Mouse (Mus musculus) ES-CJ7 (cell line): ENCODE measurements around the gene Cntnap5c.
"Not testable (repeated sequence)": the region's sequence is repeated elsewhere in the genome, so short reads cannot be mapped to it uniquely, and the experiment has no call there.

ENCODE experiments used
- DNase-seq: peaks from one replicate; pipeline ENCODE4 v3.0.0; 2011; ENCODE audit warnings: low read depth, low spot score

The Cntnap5c gene

DNA sequence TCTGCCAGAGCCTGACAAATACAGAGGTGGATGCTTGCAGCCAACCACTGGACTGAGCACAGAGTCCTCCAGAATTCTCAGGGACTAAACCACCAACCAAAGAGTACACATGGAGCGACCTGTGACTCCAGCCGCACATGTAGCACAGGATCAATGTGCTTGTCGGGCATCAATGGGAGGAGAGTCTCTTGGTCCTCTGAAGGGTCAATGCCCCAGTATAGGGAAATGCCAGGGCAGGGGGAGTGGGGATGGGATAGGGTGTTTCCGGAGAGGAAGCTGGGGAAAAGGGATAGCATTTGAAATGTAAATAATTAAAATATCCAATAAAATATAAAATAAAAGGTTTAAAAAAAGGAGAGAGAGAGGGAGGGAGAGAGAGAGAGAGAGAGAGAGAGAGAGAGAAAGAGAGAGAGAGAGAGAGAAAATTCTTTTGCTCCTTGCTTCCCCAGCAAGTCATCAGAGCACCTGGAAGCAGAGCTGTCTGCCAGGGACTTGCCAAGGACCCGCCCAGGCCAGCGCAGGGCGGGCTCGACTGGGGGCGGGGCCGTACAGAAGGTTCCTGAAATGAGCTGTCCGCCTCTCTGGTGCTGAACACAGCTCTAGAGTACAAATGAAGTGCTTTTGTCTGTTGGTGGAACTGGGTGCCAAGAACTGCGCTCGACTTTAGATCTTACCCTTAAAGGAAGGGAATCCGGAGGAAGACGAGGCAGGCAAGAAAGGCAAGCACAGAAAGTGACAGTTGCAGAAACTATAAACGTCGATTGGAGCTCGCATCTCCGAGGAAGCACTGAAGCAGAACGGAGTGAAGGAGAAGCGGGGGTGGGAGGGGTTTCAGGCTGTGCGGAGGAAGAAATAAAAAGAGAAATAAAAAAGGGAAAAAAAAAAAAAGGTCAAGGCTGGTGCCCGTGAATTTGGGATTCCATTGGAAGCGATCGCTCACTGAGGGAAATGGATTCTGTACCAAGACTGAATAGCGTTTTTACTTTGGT, at the start of gene Cntnap5c:
Cntnap5c (plus strand) TSS at position 949 of the 989 bp plus-strand sequence.
- DNase-seq, result peak; percentile 83

GRCm38 (mm10) chr17:57742119-57742518, 27.3 kb upstream of the Cntnap5c start, which contains the start of gene Gm21834:
Gene Gm21834 (minus strand): TSS chr17:57742219.
- DNase-seq, result no peak

- DNase-seq, result no peak
These were observed 11.3 kb upstream of the Cntnap5c start for GRCm38 (mm10) chr17:57758033-57758432.

- no peak for DNase-seq
These were observed 2.1 kb upstream of the Cntnap5c start for GRCm38 (mm10) chr17:57767306-57767705.

DNA sequence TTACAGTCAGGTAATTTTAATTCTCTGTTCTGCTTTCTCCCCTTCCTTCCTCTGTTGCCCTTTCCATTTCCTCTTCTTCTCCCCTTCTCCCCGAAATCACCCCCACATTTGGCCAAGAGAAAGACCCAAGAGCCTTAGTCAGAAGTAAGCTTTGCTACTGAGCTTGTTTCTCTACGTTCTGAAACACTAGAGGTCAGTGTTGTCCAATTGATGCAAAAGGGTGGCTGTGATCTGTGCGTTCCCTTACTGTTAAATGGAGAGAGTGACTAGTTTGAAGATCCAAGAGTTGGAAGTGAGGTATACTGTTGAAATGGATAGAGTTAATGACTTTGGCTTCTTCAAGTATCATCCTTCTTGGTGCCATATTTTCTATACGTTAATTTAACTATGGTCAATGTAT, 1.5 kb downstream of the Cntnap5c start:
- peak; percentile 71 for DNase-seq

- DNase-seq, result no peak
These were observed 18.9 kb downstream of the Cntnap5c start for GRCm38 (mm10) chr17:57788161-57788799.

DNA sequence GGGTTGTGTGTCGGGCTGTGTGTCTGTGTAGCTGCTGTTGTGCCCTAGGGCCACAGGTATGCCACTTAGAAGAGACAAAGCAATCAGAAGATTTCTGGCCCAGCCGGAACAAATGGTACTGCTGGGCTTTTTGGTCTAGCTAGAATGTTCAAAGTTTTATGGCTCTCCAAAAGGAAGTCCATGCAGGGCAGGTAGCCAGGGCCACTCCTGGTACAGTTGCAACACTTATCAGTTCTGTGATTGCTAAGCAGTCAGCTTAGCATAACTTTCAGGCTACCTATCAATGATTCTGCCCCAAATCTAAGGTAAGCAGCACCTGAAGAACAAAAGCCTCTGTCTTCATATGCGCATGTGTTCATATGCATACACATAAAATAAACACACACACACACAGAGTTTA, 26.0 kb downstream of the Cntnap5c start:
- no peak for DNase-seq

- no peak for DNase-seq
These were observed 27.4 kb downstream of the Cntnap5c start for GRCm38 (mm10) chr17:57796668-57797311.

GRCm38 (mm10) chr17:57799414-57799985, 30.1 kb downstream of the Cntnap5c start:
- DNase-seq, result no peak

DNA sequence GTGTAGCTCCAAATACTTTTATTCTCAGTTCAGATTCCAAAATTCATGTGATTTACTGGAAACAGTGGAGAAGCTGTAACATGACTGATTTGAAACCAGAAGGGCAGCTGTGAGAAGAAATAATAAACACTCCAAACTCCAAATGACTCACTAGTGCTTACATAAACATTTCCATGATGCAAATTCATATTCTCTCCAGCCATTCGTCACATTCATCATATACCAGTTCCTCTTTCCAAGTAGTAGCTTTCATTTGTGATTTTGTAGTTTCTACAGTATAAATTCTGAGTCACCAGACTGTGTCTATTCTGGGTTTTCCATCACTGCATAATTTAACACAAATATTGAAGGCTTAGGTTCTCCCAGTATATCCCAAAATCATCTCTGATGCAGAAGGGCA, 31.8 kb downstream of the Cntnap5c start:
- DNase-seq, result no peak

- DNase-seq, result no peak
These were observed 68.0 kb downstream of the Cntnap5c start for GRCm38 (mm10) chr17:57837090-57837971.

DNA sequence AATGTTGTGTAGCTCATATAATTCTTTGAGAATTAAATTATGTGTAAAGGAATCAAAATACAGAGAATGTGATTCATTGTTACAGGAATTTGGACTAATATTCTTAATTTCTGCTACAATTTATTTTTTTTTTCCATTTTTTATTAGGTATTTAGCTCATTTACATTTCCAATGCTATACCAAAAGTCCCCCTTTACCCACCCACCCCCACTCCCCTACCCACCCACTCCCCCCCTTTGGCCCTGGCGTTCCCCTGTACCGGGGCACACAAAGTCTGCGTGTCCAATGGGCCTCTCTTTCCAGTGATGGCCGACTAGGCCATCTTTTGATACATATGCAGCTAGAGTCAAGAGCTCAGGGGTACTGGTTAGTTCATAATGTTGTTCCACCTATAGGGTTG, 86.4 kb downstream of the Cntnap5c start:
- DNase-seq, result not testable (repeated sequence)

GRCm38 (mm10) chr17:57865996-57866395, 96.6 kb downstream of the Cntnap5c start:
- no peak for DNase-seq

- no peak for DNase-seq
These were observed 118.5 kb downstream of the Cntnap5c start for GRCm38 (mm10) chr17:57887742-57888389.

GRCm38 (mm10) chr17:57911770-57912293, 142.5 kb downstream of the Cntnap5c start:
- no peak for DNase-seq

DNA sequence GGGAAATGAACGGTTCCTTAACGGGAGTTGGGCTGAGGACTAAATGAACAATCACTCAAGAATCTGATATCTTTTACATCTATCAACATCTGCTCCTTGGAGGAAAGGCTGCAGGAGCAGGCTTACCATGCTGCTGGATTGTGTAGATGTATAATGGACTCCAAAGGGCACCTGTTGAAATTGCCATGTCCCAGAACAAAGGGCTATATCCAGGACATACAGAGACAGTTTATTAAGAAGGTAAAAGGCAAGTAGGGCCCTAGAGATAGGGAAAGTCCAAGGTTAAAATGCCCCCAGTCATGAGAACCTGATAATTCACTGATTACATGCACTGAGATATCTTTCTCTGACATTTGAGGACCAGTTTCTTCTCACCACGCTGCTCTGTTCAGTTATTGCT, 214.9 kb downstream of the Cntnap5c start:
- no peak for DNase-seq

DNA sequence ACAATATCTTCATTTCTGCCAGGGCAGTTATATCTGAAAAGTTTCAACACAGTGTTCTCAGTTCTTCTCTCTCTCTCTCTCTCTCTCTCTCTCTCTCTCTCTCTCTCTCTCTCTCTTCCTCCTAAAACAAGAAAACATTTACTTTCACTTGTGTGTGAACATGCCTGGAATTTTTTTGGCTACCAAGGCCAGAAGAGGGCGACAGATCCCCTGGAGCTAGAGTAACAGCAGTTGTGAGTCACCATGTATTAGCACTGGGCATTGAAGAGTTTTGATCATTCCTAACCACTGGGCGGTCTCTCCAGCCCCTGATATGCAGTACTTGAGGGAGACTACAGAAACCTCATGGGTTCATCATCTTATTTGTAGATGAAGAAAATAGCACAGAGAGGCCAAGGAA, 219.1 kb downstream of the Cntnap5c start:
- DNase-seq, result peak; percentile 42

DNA sequence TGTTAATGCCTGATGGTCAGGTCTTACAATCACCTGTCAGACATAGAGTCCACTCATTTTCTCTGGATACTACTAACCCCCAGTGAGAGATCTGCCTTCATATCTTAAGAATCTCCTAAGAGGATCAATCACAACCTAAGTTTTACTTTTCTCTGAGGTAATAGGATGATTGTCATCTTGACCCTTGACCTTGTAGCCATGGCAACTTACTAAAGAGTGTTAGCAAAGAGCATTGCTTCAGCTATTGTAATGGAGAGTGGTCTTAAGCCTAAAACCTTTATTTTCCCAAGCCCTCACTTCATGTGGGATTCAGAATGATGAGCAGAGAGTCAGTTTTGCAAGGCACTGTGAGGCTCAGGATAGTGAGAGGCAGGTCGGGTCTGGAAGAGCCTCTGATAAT, 227.1 kb downstream of the Cntnap5c start:
- DNase-seq, result peak; percentile 42

GRCm38 (mm10) chr17:57999080-57999479, 229.7 kb downstream of the Cntnap5c start:
- DNase-seq, result no peak

DNA sequence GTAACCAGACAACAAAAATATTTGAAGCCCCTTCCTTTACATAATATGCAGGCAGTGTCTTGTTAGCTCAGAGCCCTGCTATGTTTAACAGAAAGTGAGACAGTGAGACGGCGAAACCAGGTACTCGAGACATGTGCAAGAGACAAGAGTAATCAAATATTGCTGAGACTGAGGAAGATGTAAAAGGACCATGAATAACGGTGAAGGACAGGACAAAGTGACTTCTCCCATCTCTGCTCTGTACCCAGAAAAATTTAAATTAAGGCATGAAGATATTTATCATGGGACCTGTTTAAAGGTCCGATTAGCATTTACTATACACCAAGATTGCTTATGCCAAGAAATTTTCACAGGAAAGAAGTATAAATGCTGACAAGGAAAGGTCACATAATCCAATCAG, 233.5 kb downstream of the Cntnap5c start:
- DNase-seq, result no peak
